Mouse (Mus musculus): ENCODE results near the gene Wscd2. TPM values are rescaled to one million over a fixed set of nuclear protein-coding genes. Genes with fewer than 3 reads are reported as not detected.

Wscd2 gene
- total RNA-seq (2023) = 1 to 10 TPM; 5.9 to 6.6 TPM

GRCm38 (mm10) chr5:113490033-113490432 is at the start of gene Wscd2:
TSS of gene Wscd2 (plus strand) at chr5:113490333.

Other genes starting within 250 kb of the Wscd2 start
- gene Sgsm1, start 179.5 kb upstream of the Wscd2 start, total RNA-seq (2023) = not detected
- gene Aym1, start 133.0 kb upstream of the Wscd2 start, total RNA-seq (2023) = not detected
- 1 to 10 TPM in 1 of 2 experiments, under 1 TPM in 1; 0.33 to 1.5 TPM for gene Cmklr1, start 160.1 kb downstream of the Wscd2 start, total RNA-seq (2023)
- gene 1700069L16Rik, start 234.4 kb downstream of the Wscd2 start, total RNA-seq (2023) = not detected
- gene Ficd, start 245.5 kb downstream of the Wscd2 start, total RNA-seq (2023) = 1 to 10 TPM; 4.9 to 6.8 TPM